ENCODE assay signal across 22 mouse cellular contexts in genomic region chr10:90851999-90852398, GRCm38 (mm10).
DNase-seq lines count a peak whose midpoint lies in the region; ATAC-seq and TF ChIP-seq lines count a peak whose summit lies in the region.
"Had no signal": no experiment of that assay in that cellular context is flagged by ENCODE, and none has a peak within 500 bp of the region (broad histone marks: within the 10 kb centered on the region; RNA-seq: fewer than 3 reads in every experiment).

No protein-coding gene starts in this region.

- H3K4me2 ChIP-seq in intestine, embryonic 16.5 days (ENCODE audit: low read depth, low read length), result peak overlapping the region; percentile 17; the same call in 1 of the 2 replicates
- no peak overlapping the region for H3K4me2 ChIP-seq in intestine, embryonic 15.5 days (replicated peaks)
- H3K4me2 ChIP-seq in limb, embryonic 13.5 days (replicated peaks), result peak overlapping the region; percentile 54
- H3K4me2 ChIP-seq in neural tube, embryonic 15.5 days, result peak overlapping the region; percentile 30; the same call in 1 of the 2 replicates
- H3K4me2 ChIP-seq in forebrain, embryonic 11.5 days (ENCODE audit: low read depth, low read length, severe bottlenecking), result no peak overlapping the region
- H3K4me2 ChIP-seq: embryonic facial prominence, embryonic 13.5 days; forebrain, embryonic 15.5 days; heart, embryonic 15.5 days; liver, embryonic 15.5 days; midbrain, embryonic 13.5 days; stomach, embryonic 15.5 days had no signal

- no peak for ATAC-seq in intestine, embryonic 16.5 days
- no peak for ATAC-seq in intestine, embryonic 15.5 days
- 0 out of 2 replicates have a peak, but pooled peaks have one; percentile 36 for ATAC-seq in limb, embryonic 13.5 days (ENCODE audit: low FRiP score, low read depth)
- no peak for ATAC-seq in neural tube, embryonic 15.5 days (ENCODE audit: low FRiP score)
- no peak for ATAC-seq in forebrain, embryonic 11.5 days (replicated peaks; ENCODE audit: low FRiP score)
- ATAC-seq: forebrain, embryonic 15.5 days; hindbrain, postnatal 0 days; midbrain, embryonic 13.5 days had no signal

- no peaks in the 10 kb centered on the region for H3K27me3 ChIP-seq in intestine, embryonic 16.5 days (replicated peaks; ENCODE audit: control insufficient read depth, insufficient read depth, low read length)
- H3K27me3 ChIP-seq in intestine, embryonic 15.5 days (replicated peaks), result no peaks in the 10 kb centered on the region
- H3K27me3 ChIP-seq in limb, embryonic 13.5 days, result peaks cover 7% of the 10 kb centered on the region; the same call in 1 of the 2 replicates
- no peaks in the 10 kb centered on the region for H3K27me3 ChIP-seq in neural tube, embryonic 15.5 days (replicated peaks)
- no peaks in the 10 kb centered on the region for H3K27me3 ChIP-seq in forebrain, embryonic 11.5 days (ENCODE audit: control insufficient read depth, insufficient read depth, low read length)
- H3K27me3 ChIP-seq: embryonic facial prominence, embryonic 13.5 days; forebrain, embryonic 15.5 days; heart, embryonic 15.5 days; liver, embryonic 15.5 days; midbrain, embryonic 13.5 days; stomach, embryonic 15.5 days had no signal

- no peak overlapping the region for H3K27ac ChIP-seq in intestine, embryonic 16.5 days (ENCODE audit: low read length)
- H3K27ac ChIP-seq in intestine, embryonic 15.5 days, result no peak overlapping the region
- H3K27ac ChIP-seq in layer of hippocampus, adult 2 months, result peak overlapping the region; percentile 71
- H3K27ac ChIP-seq in limb, embryonic 13.5 days, result no peak overlapping the region
- H3K27ac ChIP-seq in neural tube, embryonic 15.5 days (replicated peaks), result 0 out of 2 replicates have a peak overlapping the region, but pooled peaks have one; percentile 58
- no peak overlapping the region for H3K27ac ChIP-seq in forebrain, embryonic 11.5 days (ENCODE audit: low read depth, low read length)
- H3K27ac ChIP-seq: embryonic facial prominence, embryonic 13.5 days; forebrain, embryonic 15.5 days; heart, embryonic 15.5 days; hindbrain, postnatal 0 days; liver, embryonic 15.5 days; midbrain, embryonic 13.5 days; stomach, embryonic 15.5 days had no signal

- H3K9me3 ChIP-seq in intestine, embryonic 16.5 days (ENCODE audit: control insufficient read depth, low read length), result no peaks in the 10 kb centered on the region
- H3K9me3 ChIP-seq in intestine, embryonic 15.5 days, result no peaks in the 10 kb centered on the region
- H3K9me3 ChIP-seq in limb, embryonic 13.5 days, result no peaks in the 10 kb centered on the region
- no peaks in the 10 kb centered on the region for H3K9me3 ChIP-seq in neural tube, embryonic 15.5 days (replicated peaks)
- H3K9me3 ChIP-seq in forebrain, embryonic 11.5 days (ENCODE audit: control insufficient read depth, low read length), result no peaks in the 10 kb centered on the region
- H3K9me3 ChIP-seq: embryonic facial prominence, embryonic 13.5 days; forebrain, embryonic 15.5 days; heart, embryonic 15.5 days; liver, embryonic 15.5 days; midbrain, embryonic 13.5 days; stomach, embryonic 15.5 days had no signal

- no peak overlapping the region for H3K9ac ChIP-seq in intestine, embryonic 16.5 days (ENCODE audit: low read depth, low read length)
- H3K9ac ChIP-seq in intestine, embryonic 15.5 days, result no peak overlapping the region
- no peak overlapping the region for H3K9ac ChIP-seq in limb, embryonic 13.5 days
- no peak overlapping the region for H3K9ac ChIP-seq in neural tube, embryonic 15.5 days (replicated peaks)
- H3K9ac ChIP-seq in forebrain, embryonic 11.5 days (ENCODE audit: low read length), result no peak overlapping the region
- H3K9ac ChIP-seq: embryonic facial prominence, embryonic 13.5 days; forebrain, embryonic 15.5 days; heart, embryonic 15.5 days; liver, embryonic 15.5 days; midbrain, embryonic 13.5 days; stomach, embryonic 15.5 days had no signal

- no peak overlapping the region for H3K4me3 ChIP-seq in intestine, embryonic 16.5 days (ENCODE audit: low read length)
- no peak overlapping the region for H3K4me3 ChIP-seq in intestine, embryonic 15.5 days (replicated peaks)
- H3K4me3 ChIP-seq in layer of hippocampus, adult 2 months, result no peak overlapping the region
- no peak overlapping the region for H3K4me3 ChIP-seq in limb, embryonic 13.5 days
- H3K4me3 ChIP-seq in neural tube, embryonic 15.5 days (replicated peaks), result no peak overlapping the region
- H3K4me3 ChIP-seq in forebrain, embryonic 11.5 days (ENCODE audit: low read depth, low read length), result no peak overlapping the region
- H3K4me3 ChIP-seq: embryonic facial prominence, embryonic 13.5 days; forebrain, embryonic 15.5 days; heart, embryonic 15.5 days; liver, embryonic 15.5 days; midbrain, embryonic 13.5 days; stomach, embryonic 15.5 days had no signal

- no peaks in the 10 kb centered on the region for H3K36me3 ChIP-seq in intestine, embryonic 16.5 days (ENCODE audit: control insufficient read depth, insufficient read depth, low read length)
- H3K36me3 ChIP-seq in intestine, embryonic 15.5 days, result no peaks in the 10 kb centered on the region
- no peaks in the 10 kb centered on the region for H3K36me3 ChIP-seq in limb, embryonic 13.5 days
- H3K36me3 ChIP-seq in neural tube, embryonic 15.5 days, result no peaks in the 10 kb centered on the region
- H3K36me3 ChIP-seq in forebrain, embryonic 11.5 days (ENCODE audit: control insufficient read depth, insufficient read depth, low read length), result no peaks in the 10 kb centered on the region
- H3K36me3 ChIP-seq: embryonic facial prominence, embryonic 13.5 days; forebrain, embryonic 15.5 days; heart, embryonic 15.5 days; liver, embryonic 15.5 days; midbrain, embryonic 13.5 days; stomach, embryonic 15.5 days had no signal

- no peaks in the 10 kb centered on the region for H3K4me1 ChIP-seq in intestine, embryonic 16.5 days (ENCODE audit: control insufficient read depth, insufficient read depth, low read length)
- H3K4me1 ChIP-seq in intestine, embryonic 15.5 days (replicated peaks), result no peaks in the 10 kb centered on the region
- peaks cover 12% of the 10 kb centered on the region for H3K4me1 ChIP-seq in limb, embryonic 13.5 days
- peaks cover 16% of the 10 kb centered on the region for H3K4me1 ChIP-seq in neural tube, embryonic 15.5 days
- no peaks in the 10 kb centered on the region for H3K4me1 ChIP-seq in forebrain, embryonic 11.5 days (replicated peaks; ENCODE audit: control insufficient read depth, insufficient read depth, low read length)
- H3K4me1 ChIP-seq: embryonic facial prominence, embryonic 13.5 days; forebrain, embryonic 15.5 days; heart, embryonic 15.5 days; liver, embryonic 15.5 days; stomach, embryonic 15.5 days had no signal

- TF ChIP-seq CTCF in layer of hippocampus, adult 2 months (conservative IDR thresholded peaks at IDR 0.05), result no peak

- 47% methylated on average over 11 of the region's 11 CpGs for WGBS in intestine, embryonic 16.5 days
- 32% methylated on average over 11 of the region's 11 CpGs for WGBS in intestine, embryonic 15.5 days
- 13% methylated on average over 11 of the region's 11 CpGs for WGBS in limb, embryonic 13.5 days
- WGBS in neural tube, embryonic 15.5 days, result 20% methylated on average over 11 of the region's 11 CpGs
- 91% methylated on average over 11 of the region's 11 CpGs for WGBS in forebrain, embryonic 11.5 days

- DNase-seq in layer of hippocampus, adult 2 months (ENCODE audit: low spot score in 2 of 2), result no peak
- no peak for DNase-seq in layer of hippocampus, postnatal 25 days (ENCODE audit: extremely low spot score in 1 of 2, low spot score in 1 of 2)
- DNase-seq in forebrain, embryonic 11.5 days (ENCODE audit: low spot score), result no peak
- DNase-seq: adrenal gland, adult 2 months; B cell, adult 2 months; cerebellum, adult 2 months; gastrocnemius, postnatal 25 days; left cerebral cortex, postnatal 4 days; retina, postnatal 1 day; thymus, adult 18-20 months; thymus, postnatal 4 days had no signal

Comparison
In these comparisons a context has a peak if more than half of its experiments do, and no peak if none do; other contexts are left out.
1. H3K4me2 ChIP-seq: peak in intestine, embryonic 16.5 days (single experiment), limb, embryonic 13.5 days (single experiment) and neural tube, embryonic 15.5 days (single experiment); none in intestine, embryonic 15.5 days (single experiment) and forebrain, embryonic 11.5 days (single experiment).
2. H3K27ac ChIP-seq: peak in layer of hippocampus, adult 2 months (single experiment) and neural tube, embryonic 15.5 days (single experiment); none in intestine, embryonic 16.5 days (single experiment), intestine, embryonic 15.5 days (single experiment), limb, embryonic 13.5 days (single experiment) and forebrain, embryonic 11.5 days (single experiment).